Mouse (Mus musculus) left cerebral cortex, postnatal 14 days (tissue): ENCODE measurements around the gene Pafah1b1. TPM values are rescaled to one million over a fixed set of nuclear protein-coding genes. Genes with fewer than 3 reads are reported as not detected.

Experiments
- DNase-seq, 2 experiments: peaks; one replicate each; pipeline ENCODE4 v3.0.0; 2021 to 2022; ENCODE audit warnings: low spot score in 2 of 2, mixed read lengths in 1 of 2
- intact Hi-C: fragments of 180-260 bp; cut with DNase I; formaldehyde crosslinking; loops from one replicate; pipeline ENCODE4 v1.15.1; 2025
- total RNA-seq, 2 experiments: library from RNA; stranded (reverse); gene quantifications; 2 replicates each; pipeline ENCODE4 v1.2.3; 2021

The Pafah1b1 gene
- total RNA-seq, 2 experiments from 2014 or later, result 441 to 446 TPM

DNA sequence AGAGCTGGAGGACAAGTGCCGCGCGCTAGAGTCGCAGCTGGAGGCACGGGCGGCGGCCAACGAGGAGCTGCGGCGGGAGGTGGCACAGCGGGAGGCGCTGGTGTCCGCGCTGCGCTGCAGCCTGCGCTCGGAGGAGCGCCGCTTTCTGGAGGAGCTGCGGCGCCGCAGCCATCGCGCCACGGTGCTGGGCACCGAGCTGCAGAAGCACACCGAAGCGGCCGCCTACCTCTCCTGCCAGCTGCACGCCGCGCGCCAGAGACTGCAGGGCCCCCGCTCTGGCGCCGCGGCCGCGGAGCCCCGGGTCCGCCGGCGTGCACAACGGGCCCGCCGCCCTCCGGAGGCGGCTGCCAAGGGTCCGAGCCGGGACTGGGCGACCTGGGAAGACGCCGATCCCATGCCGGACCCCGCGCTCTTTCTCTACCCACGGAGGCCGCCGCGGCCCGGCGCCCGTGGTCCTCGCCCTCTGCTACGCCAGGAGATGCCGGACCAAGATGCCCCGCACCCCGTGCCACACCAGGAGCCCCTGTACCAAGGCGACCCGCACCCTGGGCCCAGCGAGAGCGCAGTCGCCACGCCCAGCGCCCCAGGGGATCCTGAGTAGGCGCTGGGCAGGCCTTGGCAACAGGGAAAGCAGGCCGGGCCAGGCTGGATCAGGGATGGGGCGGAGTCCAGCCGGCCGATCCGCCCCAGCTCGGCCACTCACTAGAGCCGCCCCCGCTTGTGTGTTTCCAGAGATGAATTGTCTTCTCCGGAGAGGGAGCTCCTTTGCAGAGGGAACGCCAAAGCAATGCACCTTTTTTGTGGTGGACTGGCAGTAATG is 86.3 kb downstream of the Pafah1b1 start:
- DNase-seq, result peak; percentile 66 to 74
- intact Hi-C loops, result no loop called here

DNA sequence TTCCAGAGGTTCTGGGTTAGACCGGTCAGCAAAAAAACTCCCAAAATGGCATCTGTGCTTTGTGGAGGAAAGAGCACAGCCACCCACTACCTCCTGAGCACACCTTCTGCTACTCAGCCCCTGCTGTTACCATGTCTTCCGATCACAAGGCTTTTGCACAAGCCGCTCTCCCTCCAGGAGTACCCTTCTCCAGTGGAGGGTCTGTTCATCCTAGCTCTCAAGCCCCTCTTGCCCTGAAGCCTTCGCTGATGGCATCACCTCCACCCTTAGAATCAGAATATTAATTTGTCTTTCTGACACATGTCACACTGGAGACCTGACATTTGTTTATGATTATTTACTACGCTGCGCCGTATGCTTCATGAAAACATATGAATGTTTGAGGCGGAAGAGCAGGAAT is 87.0 kb downstream of the Pafah1b1 start:
- intact Hi-C loops, result no loop called here
- no peak for DNase-seq

DNA sequence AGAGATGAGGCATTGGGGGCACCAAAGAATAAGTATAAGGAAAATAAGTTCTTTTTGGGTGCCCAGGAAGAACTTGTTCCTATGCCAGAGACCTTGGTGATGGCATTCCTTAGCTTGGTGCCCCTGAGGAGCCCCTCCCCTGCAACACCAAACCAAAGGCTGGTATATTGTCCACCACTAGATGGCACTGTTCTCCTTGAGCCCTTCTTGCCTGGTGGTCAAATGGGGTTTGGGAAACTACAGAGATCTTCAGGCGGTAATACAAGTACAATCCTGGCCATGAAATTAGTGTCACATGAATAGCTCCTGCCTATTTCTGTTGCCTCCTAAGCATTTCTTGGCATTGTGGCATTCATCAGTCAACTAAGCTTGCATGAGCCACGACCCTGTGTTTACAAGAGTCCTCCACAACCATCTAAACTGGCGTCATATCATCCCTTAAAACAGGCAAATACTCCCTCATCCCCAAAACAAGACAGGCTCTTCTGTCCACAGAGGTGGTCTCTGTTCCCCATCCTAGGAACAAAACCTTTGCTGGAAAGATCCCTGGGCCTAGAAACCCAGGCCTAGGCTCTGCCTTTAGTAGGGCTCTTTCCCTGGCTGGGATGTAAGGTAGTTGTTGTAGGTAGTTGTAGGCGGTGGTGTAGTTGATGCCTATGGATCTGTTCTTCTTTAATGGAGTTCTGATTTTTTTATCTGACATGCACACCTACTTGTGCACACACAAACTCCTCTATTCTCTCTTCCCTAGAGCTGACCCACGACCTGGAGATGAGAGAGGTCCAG is 89.8 kb downstream of the Pafah1b1 start:
- intact Hi-C loops, result no loop called here
- DNase-seq, result peak; percentile 75 to 78

DNA sequence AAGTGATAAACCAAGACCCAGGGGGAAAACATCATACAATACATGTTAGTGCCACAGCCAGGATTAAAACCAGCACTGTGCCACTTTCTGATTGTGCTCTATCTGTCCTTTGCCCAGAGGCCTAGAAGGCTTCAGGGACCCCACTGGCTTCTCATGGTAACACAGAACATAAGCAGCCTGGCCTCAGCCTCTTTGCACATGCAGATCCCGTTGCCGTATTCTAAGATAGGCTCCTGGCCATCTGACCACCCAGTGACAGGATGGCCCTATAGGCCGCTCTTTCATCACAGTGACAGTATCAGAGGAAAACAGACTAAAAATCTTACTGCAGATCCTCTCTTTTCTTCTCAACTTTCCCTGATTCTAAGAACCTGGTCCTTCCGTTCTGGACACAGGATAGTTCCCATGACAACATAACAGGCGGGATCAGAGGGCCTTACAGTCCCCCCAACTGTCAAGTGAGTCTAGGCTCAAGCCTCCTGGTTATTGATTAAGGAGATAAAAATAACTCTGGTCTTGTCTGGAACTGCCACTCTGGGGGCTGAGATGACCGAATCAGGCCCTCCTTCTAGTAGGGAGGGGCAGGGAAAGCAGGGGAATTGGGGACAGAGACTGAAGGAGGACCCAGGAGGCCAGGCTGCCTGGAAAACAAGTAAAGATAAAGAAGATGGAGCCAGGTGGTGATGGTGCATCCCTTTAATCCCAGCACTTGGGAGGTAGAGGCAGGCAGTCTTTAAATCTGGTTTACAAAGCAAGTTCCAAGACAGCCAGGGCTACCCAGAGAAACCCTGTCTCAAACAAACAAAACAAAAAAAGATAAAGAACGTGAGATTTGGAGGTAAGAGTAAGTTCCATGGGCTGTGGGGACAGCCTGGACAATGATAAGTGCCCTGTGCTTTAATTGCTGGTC is 92.3 kb downstream of the Pafah1b1 start:
- no peak for DNase-seq
- intact Hi-C loops, result no loop called here

DNA sequence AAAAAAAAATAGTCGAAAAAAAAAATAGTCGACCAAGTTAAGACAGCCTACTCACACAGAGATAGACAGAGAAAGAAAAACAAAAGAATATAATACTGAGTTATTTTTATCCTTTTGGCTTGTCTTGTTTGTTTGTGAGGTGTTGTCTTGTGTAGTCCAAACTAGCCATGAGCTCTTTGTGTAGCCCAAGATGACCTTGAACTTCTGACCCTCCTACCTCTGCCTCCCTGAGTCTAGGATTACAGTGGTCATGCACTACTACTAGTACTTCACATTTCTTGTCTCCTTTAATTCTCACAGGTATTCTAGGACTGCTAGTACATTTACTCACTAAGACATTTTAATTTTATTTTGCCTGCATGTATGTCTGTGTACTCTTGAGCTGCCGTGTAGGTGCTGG is 97.0 kb downstream of the Pafah1b1 start:
- no peak for DNase-seq
- intact Hi-C loops, result no loop called here

DNA sequence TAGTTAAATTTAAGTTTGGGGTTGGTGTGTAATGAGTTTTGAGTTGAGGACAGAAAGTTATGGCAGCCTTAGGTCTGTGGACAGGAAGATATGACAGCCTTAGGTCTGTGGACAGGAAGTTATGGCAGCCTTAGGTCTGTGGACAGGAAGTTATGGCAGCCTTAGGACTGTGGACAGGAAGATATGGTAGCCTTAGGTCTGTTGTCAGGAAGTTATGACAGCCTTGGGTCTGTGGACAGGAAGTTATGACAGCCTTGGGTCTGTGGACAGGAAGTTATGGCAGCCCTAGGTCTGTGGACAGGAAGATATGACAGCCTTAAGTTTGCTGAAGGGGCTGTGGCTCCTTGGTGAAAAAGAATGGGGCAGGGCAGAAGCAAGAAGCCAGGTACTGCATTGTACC is 99.1 kb downstream of the Pafah1b1 start:
- intact Hi-C loops, result no loop called here
- no peak for DNase-seq

Other genes starting within 250 kb of the Pafah1b1 start
- gene Rap1gap2, start 113.8 kb downstream of the Pafah1b1 start, total RNA-seq, result 100 to 1,000 TPM; 179 to 181 TPM
- gene Ccdc92b, start 105.1 kb downstream of the Pafah1b1 start, total RNA-seq, result 10 to 100 TPM; 23.1 to 23.4 TPM
- 10 to 100 TPM; 61.5 to 62.1 TPM for gene Cluh, start 75.2 kb downstream of the Pafah1b1 start, total RNA-seq
- 10 to 100 TPM; 19.2 to 24.0 TPM for gene Mettl16, start 46.2 kb upstream of the Pafah1b1 start, total RNA-seq
- 10 to 100 TPM; 31.5 to 32.0 TPM for gene Mnt, start 106.2 kb upstream of the Pafah1b1 start, total RNA-seq
- gene Sgsm2, start 172.4 kb upstream of the Pafah1b1 start, total RNA-seq, result 10 to 100 TPM; 65.9 to 68.4 TPM
- 10 to 100 TPM; 29.6 to 33.0 TPM for gene Tsr1, start 173.4 kb upstream of the Pafah1b1 start, total RNA-seq
- gene Smg6, start 201.2 kb upstream of the Pafah1b1 start, total RNA-seq, result 10 to 100 TPM; 22.0 to 22.9 TPM
- gene Srr, start 201.3 kb upstream of the Pafah1b1 start, total RNA-seq, result 100 to 1,000 TPM; 101 to 103 TPM